In genomic region chr2:27844885-27845284, GRCm38 (mm10) we compare ENCODE assay signal across 26 mouse cellular contexts. TPM values are rescaled to one million over a fixed set of nuclear protein-coding genes. Genes with fewer than 3 reads are reported as not detected.
DNase-seq lines count a peak whose midpoint lies in the region; ATAC-seq and TF ChIP-seq lines count a peak whose summit lies in the region.
"Had no signal": no experiment of that assay in that cellular context is flagged by ENCODE, and none has a peak within 500 bp of the region (broad histone marks: within the 10 kb centered on the region; RNA-seq: fewer than 3 reads in every experiment).

No protein-coding gene starts in this region.

- H3K9me3 ChIP-seq in midbrain, embryonic 11.5 days (ENCODE audit: control insufficient read depth, low read length), result no peaks in the 10 kb centered on the region
- no peaks in the 10 kb centered on the region for H3K9me3 ChIP-seq in midbrain, embryonic 15.5 days
- no peaks in the 10 kb centered on the region for H3K9me3 ChIP-seq in heart, embryonic 12.5 days (replicated peaks)
- H3K9me3 ChIP-seq: embryonic facial prominence, embryonic 13.5 days; embryonic facial prominence, embryonic 15.5 days; forebrain, embryonic 10.5 days; forebrain, embryonic 12.5 days had no signal

- no peak for ATAC-seq in midbrain, embryonic 11.5 days (ENCODE audit: low FRiP score)
- ATAC-seq in midbrain, embryonic 15.5 days (replicated peaks), result no peak
- no peak for ATAC-seq in heart, embryonic 12.5 days (ENCODE audit: insufficient number of reproducible peaks, low FRiP score)
- ATAC-seq: forebrain, embryonic 14.5 days; forebrain, postnatal 0 days; Patski had no signal

- 89% methylated on average over 4 of the region's 4 CpGs for WGBS in midbrain, embryonic 11.5 days
- WGBS in midbrain, embryonic 15.5 days, result 93% methylated on average over 4 of the region's 4 CpGs
- WGBS in heart, embryonic 12.5 days, result 76% methylated on average over 4 of the region's 4 CpGs

- no peak overlapping the region for H3K27ac ChIP-seq in midbrain, embryonic 11.5 days (ENCODE audit: low read depth, low read length)
- H3K27ac ChIP-seq in midbrain, embryonic 15.5 days, result no peak overlapping the region
- no peak overlapping the region for H3K27ac ChIP-seq in heart, embryonic 12.5 days (ENCODE audit: poor library complexity, severe bottlenecking)
- H3K27ac ChIP-seq: embryonic facial prominence, embryonic 13.5 days; embryonic facial prominence, embryonic 15.5 days; forebrain, embryonic 10.5 days; forebrain, embryonic 12.5 days had no signal

- no peaks in the 10 kb centered on the region for H3K4me1 ChIP-seq in midbrain, embryonic 11.5 days (ENCODE audit: control insufficient read depth, insufficient read depth, low read length)
- no peaks in the 10 kb centered on the region for H3K4me1 ChIP-seq in midbrain, embryonic 15.5 days
- H3K4me1 ChIP-seq in heart, embryonic 12.5 days (replicated peaks), result peaks cover 39% of the 10 kb centered on the region
- H3K4me1 ChIP-seq: forebrain, embryonic 12.5 days had no signal

- no peaks in the 10 kb centered on the region for H3K79me2 ChIP-seq in C2C12 (ENCODE audit: control insufficient read depth, insufficient read depth)

- no peak for TF ChIP-seq CTCF in C2C12 (IDR thresholded peaks at IDR 0.05; ENCODE audit: control insufficient read depth, insufficient read depth, insufficient read length)

- no peak overlapping the region for H3K9ac ChIP-seq in midbrain, embryonic 11.5 days (ENCODE audit: low read length)
- no peak overlapping the region for H3K9ac ChIP-seq in midbrain, embryonic 15.5 days
- H3K9ac ChIP-seq in heart, embryonic 12.5 days, result no peak overlapping the region
- H3K9ac ChIP-seq: embryonic facial prominence, embryonic 13.5 days; embryonic facial prominence, embryonic 15.5 days; forebrain, embryonic 12.5 days; forebrain, postnatal 0 days had no signal

- H3K4me2 ChIP-seq in midbrain, embryonic 11.5 days, result no peak overlapping the region
- H3K4me2 ChIP-seq in midbrain, embryonic 15.5 days, result no peak overlapping the region
- no peak overlapping the region for H3K4me2 ChIP-seq in heart, embryonic 12.5 days
- H3K4me2 ChIP-seq: embryonic facial prominence, embryonic 13.5 days; embryonic facial prominence, embryonic 15.5 days; forebrain, embryonic 12.5 days had no signal

- no peak overlapping the region for H3K4me3 ChIP-seq in midbrain, embryonic 11.5 days (ENCODE audit: low read depth, low read length)
- H3K4me3 ChIP-seq in midbrain, embryonic 15.5 days, result no peak overlapping the region
- no peak overlapping the region for H3K4me3 ChIP-seq in C2C12 (ENCODE audit: insufficient read depth, poor library complexity, severe bottlenecking)
- H3K4me3 ChIP-seq in heart, embryonic 12.5 days, result no peak overlapping the region
- H3K4me3 ChIP-seq: embryonic facial prominence, embryonic 13.5 days; embryonic facial prominence, embryonic 15.5 days; erythroblast, embryonic 14.5 days; forebrain, embryonic 10.5 days; forebrain, embryonic 12.5 days had no signal

- no peak overlapping the region for H3ac ChIP-seq in C2C12 (ENCODE audit: control insufficient read depth, insufficient read length, low read depth)

- no peaks in the 10 kb centered on the region for H3K27me3 ChIP-seq in midbrain, embryonic 11.5 days (ENCODE audit: control insufficient read depth, insufficient read depth, low read length)
- no peaks in the 10 kb centered on the region for H3K27me3 ChIP-seq in midbrain, embryonic 15.5 days (replicated peaks)
- no peaks in the 10 kb centered on the region for H3K27me3 ChIP-seq in C2C12 (ENCODE audit: control insufficient read depth, insufficient read depth, insufficient read length)
- H3K27me3 ChIP-seq in heart, embryonic 12.5 days (replicated peaks), result no peaks in the 10 kb centered on the region; the same call in 1 of the 2 replicates
- H3K27me3 ChIP-seq: embryonic facial prominence, embryonic 13.5 days; embryonic facial prominence, embryonic 15.5 days; forebrain, embryonic 12.5 days; Patski had no signal

- no peaks in the 10 kb centered on the region for H3K36me3 ChIP-seq in midbrain, embryonic 11.5 days (ENCODE audit: control insufficient read depth, insufficient read depth, low read length)
- no peaks in the 10 kb centered on the region for H3K36me3 ChIP-seq in midbrain, embryonic 15.5 days (replicated peaks)
- no peaks in the 10 kb centered on the region for H3K36me3 ChIP-seq in C2C12 (ENCODE audit: control insufficient read depth, insufficient read depth)
- H3K36me3 ChIP-seq in heart, embryonic 12.5 days, result no peaks in the 10 kb centered on the region
- H3K36me3 ChIP-seq: embryonic facial prominence, embryonic 13.5 days; embryonic facial prominence, embryonic 15.5 days; forebrain, embryonic 10.5 days; forebrain, embryonic 12.5 days had no signal

- DNase-seq in midbrain, embryonic 11.5 days (ENCODE audit: low spot score, missing footprints), result peak; percentile 26
- peak; percentile 24 for DNase-seq in ZHBTc4 (ENCODE audit: low read depth, low spot score)
- no peak for DNase-seq in layer of hippocampus, adult 9-11 months
- DNase-seq in retina, embryonic 14.5 days (ENCODE audit: low spot score), result no peak
- DNase-seq: adrenal gland, adult 2 months; adrenal gland, postnatal 10 days; adrenal gland, postnatal 25 days; B cell, adult 2 months; cerebellum, adult 11 months; cerebellum, adult 18-20 months; cerebellum, adult 8-10 months; cerebellum, adult 9-11 months; cerebellum, postnatal 14 days; cerebellum, postnatal 36 days; embryo, embryonic 11 days; forebrain, postnatal 0 days had no signal

- no peaks in the 10 kb centered on the region for H3K79me3 ChIP-seq in C2C12 (ENCODE audit: low read depth)

TF ChIP-seq in C2C12, 6 proteins besides CTCF, POLR2A, EP300 and RAD21:
- TF ChIP-seq CEBPB (IDR thresholded peaks at IDR 0.05; ENCODE audit: low read depth) (no peak), MYOD1 (IDR thresholded peaks at IDR 0.05; ENCODE audit: control insufficient read depth, insufficient read length, low read depth) (peak; percentile 99), MYOG (IDR thresholded peaks at IDR 0.05; ENCODE audit: control insufficient read depth, extremely low read depth, insufficient read length) (no peak), MAX (IDR thresholded peaks at IDR 0.05) (no peak), FOSL1 (IDR thresholded peaks at IDR 0.05; ENCODE audit: insufficient read depth, low read length, poor library complexity, severe bottlenecking) (no peak)
TF ChIP-seq in C2C12: peak in this region for 1.

RNA-seq across cellular contexts. Expression of gene Col5a1, which starts 41.3 kb away (rescaled TPM):
- 19.7 and 21.6 TPM in 2 replicates for polyA plus RNA-seq in midbrain, embryonic 11.5 days (2014; fragmentation: Nextera tagmentation; extraction: Ambion mirVana)
- 8.7 and 9.5 TPM in 2 replicates for polyA plus RNA-seq in midbrain, embryonic 15.5 days (2015; fragmentation: Nextera tagmentation; extraction: Ambion mirVana)
- 37.9 TPM for polyA plus RNA-seq in C2C12 (2012; fragmentation: generic; extraction: Trizol)
- polyA plus RNA-seq in heart, embryonic 12.5 days (2016; fragmentation: Nextera tagmentation; extraction: Ambion mirVana), result 53.3 and 54.7 TPM in 2 replicates

Comparison
In these comparisons a context has a peak if more than half of its experiments do, and no peak if none do; other contexts are left out.
1. DNase-seq: peak in midbrain, embryonic 11.5 days (single experiment) and ZHBTc4 (single experiment); none in layer of hippocampus, adult 9-11 months (single experiment) and retina, embryonic 14.5 days (single experiment).